Mouse (Mus musculus): Measurements from ENCODE around the gene Gm20547.

GRCm38 (mm10) chr17:34836155-34836855 lies 45.5 kb downstream of the Gm20547 start:
- TF ChIP-seq CTCF (IDR thresholded peaks at IDR 0.05; ENCODE audit: borderline replicate concordance, extremely low read depth, insufficient read depth, insufficient read length) (no peak), POLR2A (IDR thresholded peaks at IDR 0.05; ENCODE audit: borderline replicate concordance, extremely low read depth, insufficient read depth, insufficient read length, poor library complexity, severe bottlenecking) (no peak)

All from brain, embryonic 14.5 days (tissue).